Mouse (Mus musculus) CH12.LX (cell line): Measurements from ENCODE around the gene Hdac5. TPM values are rescaled to one million over a fixed set of nuclear protein-coding genes. Genes with fewer than 3 reads are reported as not detected.

Source experiments
- DNase-seq: peaks from one replicate; pipeline ENCODE4 v3.0.0-alpha.2; 2013; ENCODE audit errors: extremely low read depth
- H3K27ac ChIP-seq: 2 replicates; pipeline ENCODE4 v1.5.1; 2012; ENCODE audit warnings: low read depth, mild to moderate bottlenecking, control low read depth, moderate library complexity; ENCODE audit not compliant: insufficient read depth
- H3K27me3 ChIP-seq: replicated peaks from 2 replicates; pipeline ENCODE3; 2012; ENCODE audit warnings: inconsistent platforms
- H3K36me3 ChIP-seq, 2 experiments: replicated peaks in 1 of 2; 2 replicates each; pipeline versions ENCODE3 to v1.6.1; 2012; ENCODE audit warnings: inconsistent platforms in 1 of 2, low read length in 1 of 2, mild to moderate bottlenecking in 1 of 2, mixed read lengths in 1 of 2, moderate library complexity in 1 of 2; ENCODE audit not compliant: control insufficient read depth in 1 of 2, insufficient read depth in 1 of 2
- H3K4me1 ChIP-seq, 2 experiments: 2 replicates each; pipeline ENCODE4 v1.6.1; 2012; ENCODE audit warnings: inconsistent platforms in 1 of 2, moderate library complexity in 1 of 2; ENCODE audit not compliant: insufficient read depth in 2 of 2, control insufficient read depth in 1 of 2
- H3K4me2 ChIP-seq: 2 replicates; pipeline ENCODE4 v1.6.1; 2012; ENCODE audit warnings: low read depth, mild to moderate bottlenecking, control low read depth; ENCODE audit not compliant: poor library complexity, insufficient read depth, severe bottlenecking
- H3K4me3 ChIP-seq, 3 experiments: fragments of 150-350 bp in 1 of 3; sonication (generic) in 1 of 3; replicated peaks in 1 of 3; 2 replicates each; pipeline versions ENCODE3 to v1.5.1; 2011 to 2012; ENCODE audit warnings: low read depth in 2 of 3, low read length in 2 of 3, mild to moderate bottlenecking in 2 of 3, moderate library complexity in 2 of 3, control low read depth in 1 of 3, improper control_type of control experiment in 1 of 3, inconsistent platforms in 1 of 3, mixed read lengths in 1 of 3; ENCODE audit not compliant: poor library complexity in 1 of 3
- H3K79me2 ChIP-seq: replicated peaks from 2 replicates; pipeline ENCODE4 v1.6.1; 2012; ENCODE audit warnings: mild to moderate bottlenecking, moderate library complexity; ENCODE audit not compliant: control insufficient read depth, poor library complexity, insufficient read depth, severe bottlenecking; ENCODE audit errors: extremely low read depth
- H3K9ac ChIP-seq: 2 replicates; pipeline ENCODE4 v1.6.1; 2012; ENCODE audit warnings: low read depth, mild to moderate bottlenecking, control low read depth, moderate library complexity; ENCODE audit not compliant: insufficient read depth
- H3K9me3 ChIP-seq: replicated peaks from 2 replicates; pipeline ENCODE3; 2012; ENCODE audit warnings: low read length, inconsistent platforms, mixed read lengths
- ELF1 ChIP-seq: IDR thresholded peaks from 2 replicates; pipeline ENCODE4 v1.6.1; 2014; ENCODE audit warnings: low read depth, mild to moderate bottlenecking, inconsistent platforms, low read length, improper control_type of control experiment
- GABPA ChIP-seq: IDR thresholded peaks from 2 replicates; pipeline ENCODE4 v1.6.1; 2012; ENCODE audit warnings: low read depth, low read length, improper control_type of control experiment, inconsistent platforms; ENCODE audit not compliant: insufficient replicate concordance
- IRF4 ChIP-seq: IDR thresholded peaks from 2 replicates; pipeline ENCODE4 v1.6.1; 2014; ENCODE audit warnings: low read depth, mild to moderate bottlenecking, inconsistent platforms, low read length, improper control_type of control experiment
- JUN ChIP-seq: IDR thresholded peaks from 2 replicates; pipeline ENCODE4 v1.6.1; 2011; ENCODE audit warnings: low read depth, mild to moderate bottlenecking, low read length, improper control_type of control experiment, moderate library complexity; ENCODE audit not compliant: insufficient read depth
- MAZ ChIP-seq: IDR thresholded peaks from 2 replicates; pipeline ENCODE4 v1.6.1; 2012; ENCODE audit warnings: low read depth, mild to moderate bottlenecking, inconsistent platforms, low read length, improper control_type of control experiment, moderate library complexity
- NELFE ChIP-seq: IDR thresholded peaks from 2 replicates; pipeline ENCODE4 v1.6.1; 2011; ENCODE audit warnings: low read depth, low read length, improper control_type of control experiment
- PAX5 ChIP-seq: IDR thresholded peaks from 2 replicates; pipeline ENCODE4 v1.6.1; 2012; ENCODE audit warnings: low read length, inconsistent platforms, mixed read lengths
- POLR2AphosphoS2 ChIP-seq: IDR thresholded peaks from 2 replicates; pipeline ENCODE4 v1.6.1; 2011; ENCODE audit warnings: low read depth, low read length, improper control_type of control experiment
- USF2 ChIP-seq: conservative IDR thresholded peaks from 2 replicates; pipeline ENCODE4 v1.6.1; 2011; ENCODE audit warnings: low read depth, low read length, improper control_type of control experiment
- ZKSCAN1 ChIP-seq: IDR thresholded peaks from 2 replicates; pipeline ENCODE4 v1.6.1; 2012; ENCODE audit warnings: low read depth, inconsistent platforms, low read length, improper control_type of control experiment, borderline replicate concordance
- ZMIZ1 ChIP-seq: IDR thresholded peaks from 2 replicates; pipeline ENCODE4 v1.6.1; 2012; ENCODE audit warnings: low read depth, mild to moderate bottlenecking, inconsistent platforms, low read length, improper control_type of control experiment
- ZNF384 ChIP-seq: IDR thresholded peaks from 2 replicates; pipeline ENCODE4 v1.6.1; 2012; ENCODE audit warnings: low read depth, low read length, improper control_type of control experiment, inconsistent platforms
- dilution Hi-C: fragments of 300-500 bp; cut with MboI; formaldehyde crosslinking; loops from 2 replicates; pipeline ENCODE4 v1.14.3; 2020; ENCODE audit warnings: low sequenced_read_pairs; ENCODE audit not compliant: extremely low pct_unique_long_range_greater_than_20kb, extremely low pct_ligation_motif_present
- in situ Hi-C: fragments of 300-500 bp; cut with MboI; formaldehyde crosslinking; loops from 3 replicates; pipeline ENCODE4 v1.14.3; 2019; ENCODE audit warnings: low sequenced_read_pairs, low pct_ligation_motif_present, low pct_unique_long_range_greater_than_20kb, mixed read lengths
- polyA plus RNA-seq: library from polyadenylated mRNA; unstranded; fragments of >175 nt; gene quantifications from 2 replicates; pipeline ENCODE4 v1.2.1, GENCODE M21; 2012; ENCODE audit warnings: low read depth; ENCODE audit not compliant: insufficient read length
- total RNA-seq, 2 experiments: library from RNA; depleted of rRNA; stranded (reverse); fragments of 300-350 nt in 1 of 2; fragments of >200 nt in 1 of 2; gene quantifications; 2 replicates each; pipeline ENCODE4 v1.2.3; 2012 to 2014

The Hdac5 gene
- total and polyA plus RNA-seq, 3 experiments, result 24.9 to 49.6 (median 46.4) TPM

GRCm38 (mm10) chr11:102145471-102146001 is 84.4 kb downstream of the Hdac5 start, which contains the start of gene Nags:
Gene Nags, plus strand, starts transcription at chr11:102145513.
- dilution Hi-C loops (no loop called here), in situ Hi-C loops (no loop called here)
- Histone ChIP-seq H3K9ac (no peak within 1 kb of the TSS), H3K4me1 (no peaks in the 10 kb centered on the region), H3K9me3 (peaks cover 6% of the 10 kb centered on the region), H3K27me3 (peaks cover 54% of the 10 kb centered on the region), H3K4me3 (no peak within 1 kb of the TSS), H3K27ac (no peak within 1 kb of the TSS), H3K79me2 (no peaks in the 10 kb centered on the region), H3K4me2 (no peak within 1 kb of the TSS), H3K36me3 (no peaks in the 10 kb centered on the region)
- no peak for DNase-seq
- no peak for TF ChIP-seq USF2
- TF ChIP-seq POLR2AphosphoS2, result no peak
- no peak for TF ChIP-seq JUN
- no peak for TF ChIP-seq NELFE
- TF ChIP-seq MAZ, result no peak
- TF ChIP-seq ZKSCAN1, result no peak
- no peak for TF ChIP-seq ZNF384
- TF ChIP-seq ELF1, result no peak
- TF ChIP-seq ZMIZ1, result no peak

GRCm38 (mm10) chr11:102144957-102145470 is 85.0 kb downstream of the Hdac5 start:
- Histone ChIP-seq H3K27ac (no peak overlapping the region), H3K4me2 (no peak overlapping the region), H3K79me2 (no peaks in the 10 kb centered on the region), H3K9ac (no peak overlapping the region), H3K4me3 (no peak overlapping the region), H3K4me1 (no peaks in the 10 kb centered on the region), H3K27me3 (peaks cover 55% of the 10 kb centered on the region), H3K9me3 (peaks cover 6% of the 10 kb centered on the region), H3K36me3 (no peaks in the 10 kb centered on the region)
- DNase-seq, result no peak
- TF ChIP-seq PAX5 (no peak), IRF4 (no peak), GABPA (no peak)
- dilution Hi-C loops, result no loop called here
- in situ Hi-C loops, result no loop called here

Other genes starting within 250 kb of the Hdac5 start
Only the 20 nearest of the 22 such genes appear.
- 3.8 and 4.6 TPM in 2 replicates for gene Mpp3, start 201.7 kb downstream of the Hdac5 start, total RNA-seq (2012; rRNA removed)
- gene Mpp3, start 201.7 kb downstream of the Hdac5 start, total RNA-seq (2014; rRNA removed), result 0.12 and 0.15 TPM in 2 replicates
- 0.30 and 0.31 TPM in 2 replicates for gene Mpp3, start 201.7 kb downstream of the Hdac5 start, polyA plus RNA-seq
- gene Cd300lg, start 188.7 kb downstream of the Hdac5 start, total RNA-seq (2012; rRNA removed), result not detected in 2 replicates
- gene Cd300lg, start 188.7 kb downstream of the Hdac5 start, total RNA-seq (2014; rRNA removed), result not detected in 2 replicates
- not detected in 2 replicates for gene Cd300lg, start 188.7 kb downstream of the Hdac5 start, polyA plus RNA-seq
- gene Mpp2, start 141.7 kb downstream of the Hdac5 start, total RNA-seq (2012; rRNA removed), result 1.4 and 3.1 TPM in 2 replicates
- 0.35 and 0.46 TPM in 2 replicates for gene Mpp2, start 141.7 kb downstream of the Hdac5 start, total RNA-seq (2014; rRNA removed)
- 0.76 and 0.83 TPM in 2 replicates for gene Mpp2, start 141.7 kb downstream of the Hdac5 start, polyA plus RNA-seq
- gene Ppy, start 128.8 kb downstream of the Hdac5 start, total RNA-seq (2012; rRNA removed), result not detected in 2 replicates
- gene Ppy, start 128.8 kb downstream of the Hdac5 start, total RNA-seq (2014; rRNA removed), result not detected in 2 replicates
- gene Ppy, start 128.8 kb downstream of the Hdac5 start, polyA plus RNA-seq, result not detected in 2 replicates
- gene Pyy, start 122.3 kb downstream of the Hdac5 start, total RNA-seq (2012; rRNA removed), result not detected in 2 replicates
- not detected in 2 replicates for gene Pyy, start 122.3 kb downstream of the Hdac5 start, total RNA-seq (2014; rRNA removed)
- gene Pyy, start 122.3 kb downstream of the Hdac5 start, polyA plus RNA-seq, result not detected in 2 replicates
- gene Nags, start 84.7 kb downstream of the Hdac5 start, total RNA-seq (2012; rRNA removed), result not detected in 2 replicates
- not detected in 2 replicates for gene Nags, start 84.7 kb downstream of the Hdac5 start, total RNA-seq (2014; rRNA removed)
- not detected in 2 replicates for gene Nags, start 84.7 kb downstream of the Hdac5 start, polyA plus RNA-seq
- 56.7 and 63.1 TPM in 2 replicates for gene Tmem101, start 73.8 kb downstream of the Hdac5 start, total RNA-seq (2012; rRNA removed)
- 36.1 and 38.5 TPM in 2 replicates for gene Tmem101, start 73.8 kb downstream of the Hdac5 start, total RNA-seq (2014; rRNA removed)
- gene Tmem101, start 73.8 kb downstream of the Hdac5 start, polyA plus RNA-seq, result 29.7 and 35.4 TPM in 2 replicates
- 66.9 and 78.7 TPM in 2 replicates for gene Lsm12, start 44.9 kb downstream of the Hdac5 start, total RNA-seq (2012; rRNA removed)
- 70.0 and 78.9 TPM in 2 replicates for gene Lsm12, start 44.9 kb downstream of the Hdac5 start, total RNA-seq (2014; rRNA removed)
- gene Lsm12, start 44.9 kb downstream of the Hdac5 start, polyA plus RNA-seq, result 164 and 185 TPM in 2 replicates
- gene G6pc3, start 40.5 kb downstream of the Hdac5 start, total RNA-seq (2012; rRNA removed), result 31.9 and 34.7 TPM in 2 replicates
- gene G6pc3, start 40.5 kb downstream of the Hdac5 start, total RNA-seq (2014; rRNA removed), result 26.3 and 31.3 TPM in 2 replicates
- gene G6pc3, start 40.5 kb downstream of the Hdac5 start, polyA plus RNA-seq, result 65.6 and 72.3 TPM in 2 replicates
- gene BC030867, start 18.7 kb upstream of the Hdac5 start, total RNA-seq (2012; rRNA removed), result 25.6 and 26.2 TPM in 2 replicates
- 9.7 and 11.4 TPM in 2 replicates for gene BC030867, start 18.7 kb upstream of the Hdac5 start, total RNA-seq (2014; rRNA removed)
- 34.0 and 35.2 TPM in 2 replicates for gene BC030867, start 18.7 kb upstream of the Hdac5 start, polyA plus RNA-seq
- gene Asb16, start 38.6 kb upstream of the Hdac5 start, total RNA-seq (2012; rRNA removed), result 0.04 TPM in 1 of 2 replicates, not detected in the other
- gene Asb16, start 38.6 kb upstream of the Hdac5 start, total RNA-seq (2014; rRNA removed), result not detected in 2 replicates
- not detected in 2 replicates for gene Asb16, start 38.6 kb upstream of the Hdac5 start, polyA plus RNA-seq
- gene Tmub2, start 54.8 kb upstream of the Hdac5 start, total RNA-seq (2012; rRNA removed), result 27.8 and 31.0 TPM in 2 replicates
- gene Tmub2, start 54.8 kb upstream of the Hdac5 start, total RNA-seq (2014; rRNA removed), result 24.8 and 27.0 TPM in 2 replicates
- gene Tmub2, start 54.8 kb upstream of the Hdac5 start, polyA plus RNA-seq, result 32.4 and 32.9 TPM in 2 replicates
- 46.6 and 51.3 TPM in 2 replicates for gene Atxn7l3, start 66.5 kb upstream of the Hdac5 start, total RNA-seq (2012; rRNA removed)
- 38.3 and 40.7 TPM in 2 replicates for gene Atxn7l3, start 66.5 kb upstream of the Hdac5 start, total RNA-seq (2014; rRNA removed)
- gene Atxn7l3, start 66.5 kb upstream of the Hdac5 start, polyA plus RNA-seq, result 52.0 and 59.0 TPM in 2 replicates
- 126 and 142 TPM in 2 replicates for gene Ubtf, start 89.6 kb upstream of the Hdac5 start, total RNA-seq (2012; rRNA removed)
- gene Ubtf, start 89.6 kb upstream of the Hdac5 start, total RNA-seq (2014; rRNA removed), result 89.9 and 99.8 TPM in 2 replicates
- gene Ubtf, start 89.6 kb upstream of the Hdac5 start, polyA plus RNA-seq, result 124 and 149 TPM in 2 replicates
- gene Slc4a1, start 136.0 kb upstream of the Hdac5 start, total RNA-seq (2012; rRNA removed), result 0.08 TPM in 1 of 2 replicates, not detected in the other
- 0.04 TPM in 1 of 2 replicates, not detected in the other for gene Slc4a1, start 136.0 kb upstream of the Hdac5 start, total RNA-seq (2014; rRNA removed)
- not detected in 2 replicates for gene Slc4a1, start 136.0 kb upstream of the Hdac5 start, polyA plus RNA-seq
- 9.0 and 16.3 TPM in 2 replicates for gene Rundc3a, start 163.2 kb upstream of the Hdac5 start, total RNA-seq (2012; rRNA removed)
- gene Rundc3a, start 163.2 kb upstream of the Hdac5 start, total RNA-seq (2014; rRNA removed), result 1.3 and 1.4 TPM in 2 replicates
- 3.3 and 4.8 TPM in 2 replicates for gene Rundc3a, start 163.2 kb upstream of the Hdac5 start, polyA plus RNA-seq
- gene Slc25a39, start 177.8 kb upstream of the Hdac5 start, total RNA-seq (2012; rRNA removed), result 169 and 199 TPM in 2 replicates
- 108 and 112 TPM in 2 replicates for gene Slc25a39, start 177.8 kb upstream of the Hdac5 start, total RNA-seq (2014; rRNA removed)
- gene Slc25a39, start 177.8 kb upstream of the Hdac5 start, polyA plus RNA-seq, result 198 and 226 TPM in 2 replicates
- gene Grn, start 200.1 kb upstream of the Hdac5 start, total RNA-seq (2012; rRNA removed), result 106 and 165 TPM in 2 replicates
- gene Grn, start 200.1 kb upstream of the Hdac5 start, total RNA-seq (2014; rRNA removed), result 63.7 and 80.6 TPM in 2 replicates
- gene Grn, start 200.1 kb upstream of the Hdac5 start, polyA plus RNA-seq, result 420 and 453 TPM in 2 replicates
- gene Fam171a2, start 217.5 kb upstream of the Hdac5 start, total RNA-seq (2012; rRNA removed), result not detected in 2 replicates
- gene Fam171a2, start 217.5 kb upstream of the Hdac5 start, total RNA-seq (2014; rRNA removed), result not detected in 2 replicates
- gene Fam171a2, start 217.5 kb upstream of the Hdac5 start, polyA plus RNA-seq, result not detected in 2 replicates
- gene Itga2b, start 240.0 kb upstream of the Hdac5 start, total RNA-seq (2012; rRNA removed), result 2.2 and 3.0 TPM in 2 replicates
- 0.81 and 0.95 TPM in 2 replicates for gene Itga2b, start 240.0 kb upstream of the Hdac5 start, total RNA-seq (2014; rRNA removed)
- 2.3 and 3.6 TPM in 2 replicates for gene Itga2b, start 240.0 kb upstream of the Hdac5 start, polyA plus RNA-seq